Mouse (Mus musculus): ENCODE results near the gene Serping1.
A peak's percentile ranks its signal among the peaks of the same experiment; 100 is the strongest.
"Not testable (repeated sequence)": the region's sequence is repeated elsewhere in the genome, so short reads cannot be mapped to it uniquely, and the experiment has no call there.

The Serping1 gene

GRCm38 (mm10) chr2:84738271-84738911, 36.9 kb downstream of the Serping1 start:
- no peak for DNase-seq (ENCODE audit: low read depth, low spot score)

DNA sequence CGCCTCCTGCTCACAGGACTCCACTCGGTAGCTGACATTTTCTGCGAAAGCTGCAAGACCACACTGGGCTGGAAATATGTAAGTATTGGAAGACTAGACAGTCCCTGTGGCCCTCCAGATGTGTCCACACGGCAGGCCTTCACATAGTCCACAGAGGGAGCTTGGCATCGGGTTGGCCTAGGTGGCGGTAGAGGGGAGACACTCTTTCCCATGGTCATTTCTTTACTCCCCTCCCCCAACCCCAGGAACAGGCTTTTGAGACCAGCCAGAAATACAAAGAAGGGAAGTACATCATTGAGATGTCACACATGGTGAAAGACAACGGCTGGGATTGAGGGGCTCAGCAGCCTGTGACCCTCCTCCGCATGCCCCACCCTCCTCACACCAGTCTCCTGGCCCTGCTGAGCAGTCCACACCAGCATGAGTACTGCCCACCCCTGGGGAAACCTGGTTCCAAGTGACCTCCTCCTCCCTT, 37.8 kb downstream of the Serping1 start:
- DNase-seq (ENCODE audit: low read depth, low spot score) = no peak

DNA sequence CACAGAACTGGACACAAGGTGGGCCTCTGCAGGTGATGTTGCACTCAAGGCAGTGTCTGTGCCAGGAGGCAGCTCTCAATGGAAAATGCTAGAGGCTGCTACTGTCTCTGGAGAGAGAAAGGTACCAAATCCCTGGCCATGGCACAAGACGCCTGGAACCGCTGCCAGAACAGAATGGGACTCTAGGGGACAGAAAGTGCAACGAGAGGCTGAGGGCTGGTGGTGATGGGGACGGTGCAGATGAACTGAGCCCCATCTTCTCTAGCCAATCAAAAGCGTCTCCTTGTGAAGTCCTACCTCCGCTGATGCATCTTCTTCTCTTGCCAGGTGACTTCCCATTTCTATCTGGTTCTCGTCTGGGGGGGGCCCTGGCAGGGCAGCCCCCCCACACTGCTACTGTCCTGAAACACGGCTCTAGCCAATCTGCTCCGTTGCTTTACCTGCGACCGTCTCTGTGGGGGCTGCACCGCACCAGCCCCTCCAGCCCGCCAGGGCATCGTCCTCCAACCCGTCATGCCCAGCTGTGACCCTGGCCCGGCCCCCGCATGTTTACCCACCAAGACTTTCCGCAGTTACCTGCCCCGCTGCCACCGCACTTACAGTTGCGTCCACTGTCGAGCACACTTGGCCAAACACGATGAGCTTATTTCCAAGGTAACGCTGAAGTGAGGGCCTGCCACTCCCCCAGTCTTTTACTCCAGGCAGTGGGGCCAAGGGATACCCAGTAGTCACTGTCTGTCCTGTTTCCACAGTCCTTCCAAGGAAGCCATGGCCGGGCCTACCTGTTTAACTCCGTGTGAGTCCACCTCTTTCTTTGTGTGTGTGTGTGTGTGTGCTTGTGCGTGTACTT, 38.7 kb downstream of the Serping1 start:
- no peak for DNase-seq (ENCODE audit: low read depth, low spot score)

GRCm38 (mm10) chr2:84735346-84735920, 39.8 kb downstream of the Serping1 start:
- DNase-seq (ENCODE audit: low read depth, low spot score) = no peak

DNA sequence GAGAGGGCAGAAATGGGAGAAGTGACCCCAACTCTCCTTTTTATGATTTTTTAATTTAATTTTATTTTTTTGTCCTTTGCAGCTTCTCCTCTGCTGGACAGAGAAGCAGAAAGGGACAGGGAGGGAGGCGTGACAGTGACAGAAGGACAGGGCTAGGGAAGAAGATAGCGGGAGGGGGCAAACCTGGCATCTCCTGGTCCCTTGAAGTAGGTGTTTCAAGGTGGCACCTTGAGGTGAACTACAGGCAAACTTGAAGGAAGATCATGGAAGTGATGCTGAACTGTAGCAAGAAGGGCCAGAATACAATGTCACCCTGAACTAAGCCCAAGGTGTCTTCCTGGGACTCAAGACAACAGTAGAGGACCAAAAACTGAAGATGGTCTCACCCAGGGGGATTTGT, 40.3 kb downstream of the Serping1 start:
- DNase-seq (ENCODE audit: low read depth, low spot score) = no peak

GRCm38 (mm10) chr2:84734351-84734864, 40.8 kb downstream of the Serping1 start:
- DNase-seq (ENCODE audit: low read depth, low spot score) = no peak

GRCm38 (mm10) chr2:84733579-84734300, 41.5 kb downstream of the Serping1 start, which contains the start of gene Ypel4:
Gene Ypel4, plus strand, starts transcription at chr2:84734058.
- DNase-seq (ENCODE audit: low read depth, low spot score) = peak; percentile 70

DNA sequence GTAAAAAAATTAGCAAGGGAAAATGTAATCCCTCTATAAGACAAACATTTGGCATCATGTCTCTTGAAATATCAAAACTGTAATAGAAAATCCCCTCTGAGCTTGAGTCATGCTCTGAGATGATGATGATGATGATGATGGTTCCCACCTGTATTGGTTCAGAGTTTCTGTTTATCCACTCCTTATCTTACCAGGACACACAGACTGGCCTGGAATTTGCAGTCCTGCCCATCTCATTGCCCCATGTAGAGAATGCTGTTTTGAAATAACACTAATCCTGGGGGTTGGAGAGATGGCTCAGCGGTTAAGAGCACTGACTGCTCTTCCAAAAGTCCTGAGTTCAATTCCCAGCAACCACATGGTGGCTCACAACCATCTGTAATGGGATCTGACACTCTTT, 42.9 kb downstream of the Serping1 start:
- no peak for DNase-seq (ENCODE audit: low read depth, low spot score)

GRCm38 (mm10) chr2:84731206-84731605, 44.0 kb downstream of the Serping1 start:
- no peak for DNase-seq (ENCODE audit: low read depth, low spot score)

DNA sequence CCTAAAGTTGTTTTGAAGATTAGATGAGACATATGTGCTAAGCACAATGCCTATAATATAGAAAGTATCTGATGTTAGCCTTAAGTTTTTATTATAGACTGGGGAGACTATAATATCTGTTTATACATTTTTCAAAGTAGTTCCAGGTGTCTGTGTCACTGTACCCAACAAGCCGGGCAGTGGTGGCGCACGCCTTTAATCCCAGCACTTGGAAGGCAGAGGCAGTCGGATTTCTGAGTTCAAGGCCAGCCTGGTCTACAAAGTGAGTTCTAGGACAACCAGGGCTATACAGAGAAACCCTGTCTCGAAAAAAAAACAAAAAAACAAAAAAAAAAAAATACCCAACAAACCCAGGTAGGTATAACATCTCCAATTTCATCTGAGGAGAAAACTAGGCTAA, 47.1 kb downstream of the Serping1 start:
- not testable (repeated sequence) for DNase-seq (ENCODE audit: low read depth, low spot score)

DNA sequence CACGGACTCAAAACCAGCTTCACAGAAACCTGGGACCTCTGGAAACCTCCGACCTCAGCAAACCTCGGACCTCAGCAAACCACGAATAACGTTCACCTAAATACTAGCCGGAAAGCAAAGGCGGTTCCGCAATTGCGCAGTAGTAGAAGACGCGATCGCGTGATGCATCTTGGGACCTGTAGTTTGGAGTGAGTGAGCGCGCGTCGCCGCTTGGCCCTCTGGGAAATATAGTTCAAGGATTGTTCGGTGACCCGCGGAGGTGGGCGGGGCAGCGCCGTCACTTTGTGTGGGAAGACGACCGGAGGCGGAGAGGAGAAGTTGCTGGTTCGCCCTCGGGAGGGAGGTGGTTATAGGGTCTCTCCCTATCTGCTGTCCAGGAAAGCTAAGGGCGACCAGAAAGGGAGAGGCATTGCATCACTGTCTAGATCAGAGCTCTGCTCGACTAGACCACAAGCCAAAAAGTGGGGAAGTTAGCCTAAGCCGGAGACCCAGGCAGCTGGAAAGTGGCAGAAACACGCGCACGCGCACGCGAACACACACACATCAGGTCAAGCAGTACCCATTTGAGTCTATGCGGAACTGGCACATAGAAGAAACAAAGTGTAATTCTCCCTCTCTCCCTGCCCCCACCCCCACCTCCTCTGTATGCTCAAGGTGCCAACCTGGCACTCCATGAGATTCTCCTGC, 47.9 kb downstream of the Serping1 start, which contains the start of gene Clp1:
TSS of gene Clp1 (minus strand) at position 179 of the 687 bp plus-strand sequence.
- peak; percentile 96 for DNase-seq (ENCODE audit: low read depth, low spot score)

GRCm38 (mm10) chr2:84726716-84727115, 48.5 kb downstream of the Serping1 start:
- DNase-seq (ENCODE audit: low read depth, low spot score) = no peak

DNA sequence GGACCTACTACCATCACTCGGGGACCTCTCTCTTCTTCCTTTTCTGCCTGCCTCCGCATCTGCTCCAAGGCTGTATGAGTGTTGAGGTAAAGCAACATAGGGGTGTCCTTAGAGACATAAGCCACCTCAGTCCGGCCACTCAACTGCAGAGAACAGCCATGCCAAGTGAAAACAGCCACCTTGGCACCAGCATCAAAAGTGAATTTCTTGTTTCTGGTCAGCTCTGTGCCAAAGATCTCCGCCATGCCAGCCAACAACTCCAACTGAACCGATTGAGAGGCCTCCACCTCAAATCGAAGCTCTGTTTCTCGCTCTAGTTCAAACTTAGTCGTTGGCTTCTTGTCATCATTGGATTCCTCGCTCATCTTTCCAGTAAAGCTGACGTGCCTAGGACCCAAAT, 49.5 kb downstream of the Serping1 start:
- DNase-seq (ENCODE audit: low read depth, low spot score) = no peak

- no peak for DNase-seq (ENCODE audit: low read depth, low spot score)
Observed at GRCm38 (mm10) chr2:84723856-84724255, 51.4 kb downstream of the Serping1 start.

DNA sequence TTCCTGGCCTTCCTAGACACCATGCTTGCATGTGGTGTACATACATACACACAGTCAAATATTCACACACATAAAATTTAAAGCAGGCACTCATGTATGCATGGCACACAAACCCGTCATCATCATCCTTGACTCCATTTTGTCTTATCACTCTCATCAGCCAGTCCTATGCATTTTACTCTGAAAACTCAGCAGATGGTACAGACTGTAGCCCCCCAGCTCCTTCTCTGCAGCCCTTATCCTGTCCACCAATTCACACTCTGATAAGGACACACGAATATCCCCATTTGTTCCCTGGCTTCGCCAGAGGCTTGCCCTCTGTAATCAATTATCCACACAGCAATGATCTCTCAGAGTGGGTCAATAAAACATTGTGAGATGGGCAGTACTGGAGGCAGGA, 54.1 kb downstream of the Serping1 start:
- no peak for DNase-seq (ENCODE audit: low read depth, low spot score)

- DNase-seq (ENCODE audit: low read depth, low spot score) = no peak
Observed at GRCm38 (mm10) chr2:84720718-84721117, 54.5 kb downstream of the Serping1 start.

- no peak for DNase-seq (ENCODE audit: low read depth, low spot score)
Observed at GRCm38 (mm10) chr2:84717357-84717756, 57.9 kb downstream of the Serping1 start.

- DNase-seq (ENCODE audit: low read depth, low spot score) = no peak
Observed at GRCm38 (mm10) chr2:84716423-84717355, 58.6 kb downstream of the Serping1 start.

- DNase-seq (ENCODE audit: low read depth, low spot score) = peak; percentile 99
Observed at GRCm38 (mm10) chr2:84715562-84716361, 59.5 kb downstream of the Serping1 start.
